Mouse (Mus musculus) spleen, adult 2 months (tissue): ENCODE results near the gene Lpcat1.

Experiments
- CTCF ChIP-seq: fragments of 200-500 bp; IDR thresholded peaks from 2 replicates; pipeline ENCODE4 v1.5.1; 2011; ENCODE audit warnings: mild to moderate bottlenecking, inconsistent platforms; ENCODE audit not compliant: insufficient read depth, insufficient read length, insufficient replicate concordance; ENCODE audit errors: extremely low read depth
- POLR2A ChIP-seq: fragments of 200-500 bp; IDR thresholded peaks from 2 replicates; pipeline ENCODE4 v1.6.1; 2011; ENCODE audit warnings: low read depth, low read length, inconsistent platforms

DNA sequence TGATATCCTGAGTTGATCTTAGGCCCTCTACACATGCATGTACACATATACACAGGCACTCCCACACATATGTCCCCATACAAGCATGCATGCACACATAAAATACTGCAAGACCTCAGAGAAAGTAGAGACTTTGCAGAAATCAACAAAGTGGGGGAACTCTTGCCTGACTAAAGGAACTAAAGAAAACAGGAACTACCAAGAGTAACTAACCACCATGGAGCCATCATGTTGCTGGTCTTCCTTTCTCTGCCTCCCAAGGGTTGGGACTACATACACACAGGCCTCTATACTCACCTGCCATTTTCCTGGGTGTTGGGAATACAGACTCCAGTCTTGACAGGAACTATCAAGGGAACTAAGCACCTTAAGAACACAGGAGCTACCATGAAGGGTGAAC, 5.4 kb upstream of the Lpcat1 start:
- TF ChIP-seq POLR2A: no peak
- TF ChIP-seq CTCF: no peak
